Mouse (Mus musculus): ENCODE measurements around the gene Aim2.

DNA sequence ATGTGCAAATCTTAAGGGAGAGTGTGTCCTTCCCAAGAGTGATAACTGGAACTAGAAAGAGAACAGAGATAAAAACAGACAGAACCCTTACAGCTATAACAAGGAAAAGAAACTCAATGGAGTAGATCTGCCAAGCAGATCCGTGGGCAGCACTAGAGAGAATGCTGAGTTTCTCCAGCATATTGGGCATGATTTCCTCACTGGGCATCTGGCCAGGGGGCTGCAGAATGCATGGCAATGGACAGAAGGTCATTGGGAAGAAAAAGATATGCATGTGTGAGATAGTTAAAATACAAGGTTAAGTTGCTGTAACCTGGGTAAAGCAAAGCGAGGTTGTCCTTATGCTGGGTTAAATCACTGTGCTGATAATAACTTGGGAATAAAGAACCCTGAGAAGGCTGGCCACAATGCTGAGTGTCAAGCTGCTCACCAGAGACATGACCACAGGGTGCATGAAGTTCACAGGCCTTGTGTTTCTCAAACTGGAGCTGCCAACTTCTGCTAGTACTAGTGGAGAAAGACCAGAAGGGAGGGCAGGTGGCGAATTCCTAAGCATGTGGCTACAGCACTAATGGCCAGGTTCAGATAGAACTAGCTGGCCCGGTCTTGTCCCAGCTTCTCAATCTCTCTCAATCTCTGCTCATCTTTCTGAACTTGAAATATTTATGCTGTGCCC is 13.6 kb downstream of the Aim2 start:
- TF ChIP-seq CTCF (conservative IDR thresholded peaks at IDR 0.05; ENCODE audit: low read length) = no peak
- TF ChIP-seq NANOG (IDR thresholded peaks at IDR 0.05; ENCODE audit: borderline replicate concordance, low read length) = no peak
